Mouse (Mus musculus) ES-E14 (cell line): Measurements from ENCODE around the gene Ezh2.

Experiments used
- HCFC1 ChIP-seq: IDR thresholded peaks from 2 replicates; pipeline ENCODE4 v1.6.1; 2012; ENCODE audit warnings: low read length, inconsistent platforms, borderline replicate concordance; ENCODE audit not compliant: insufficient read depth
- MAFK ChIP-seq: IDR thresholded peaks from 2 replicates; pipeline ENCODE4 v1.6.1; 2014; ENCODE audit warnings: mild to moderate bottlenecking, low read depth, low read length, inconsistent platforms; ENCODE audit not compliant: insufficient read depth

GRCm38 (mm10) chr6:47552280-47552679, 42.9 kb downstream of the Ezh2 start:
- TF ChIP-seq HCFC1, result no peak
- TF ChIP-seq MAFK, result no peak
